Mouse (Mus musculus) adrenal gland, adult 2 months (tissue): ENCODE measurements around the gene Hmgb1. TPM values are rescaled to one million over a fixed set of nuclear protein-coding genes. Genes with fewer than 3 reads are reported as not detected.

Source experiments
- DNase-seq: peaks from one replicate; pipeline ENCODE4 v3.0.0; 2021
- polyA plus RNA-seq: library from polyadenylated mRNA; depleted of rRNA; stranded (reverse); fragments of >200 nt; gene quantifications from 2 replicates; pipeline ENCODE4 v1.2.3, GENCODE M21; 2012
- total RNA-seq, 2 experiments: library from RNA; stranded (reverse); gene quantifications; 2 replicates each; pipeline ENCODE4 v1.2.3; 2021

Gene Hmgb1
- total and polyA plus RNA-seq, 3 experiments = 7.5 to 135 (median 128) TPM

DNA sequence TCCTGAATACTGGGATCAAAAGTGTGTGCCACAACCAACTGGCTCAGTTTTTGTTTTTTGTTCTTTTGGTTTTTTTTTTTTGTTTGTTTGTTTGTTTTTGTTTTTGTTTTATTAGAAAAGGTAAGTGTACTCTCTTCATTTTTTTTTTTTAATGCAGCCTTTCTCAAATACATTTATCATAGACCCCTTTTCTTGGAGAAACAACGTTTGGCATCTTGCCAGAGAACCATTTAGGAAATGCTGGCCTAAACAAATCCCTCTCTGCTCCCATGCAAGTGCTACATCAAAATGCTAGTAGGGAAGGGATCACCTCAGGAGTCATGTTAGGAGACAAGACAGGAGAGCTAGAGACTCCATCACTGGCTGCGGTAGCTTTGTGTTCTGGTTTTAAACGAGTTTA is 76.7 kb downstream of the Hmgb1 start:
- DNase-seq = no peak

DNA sequence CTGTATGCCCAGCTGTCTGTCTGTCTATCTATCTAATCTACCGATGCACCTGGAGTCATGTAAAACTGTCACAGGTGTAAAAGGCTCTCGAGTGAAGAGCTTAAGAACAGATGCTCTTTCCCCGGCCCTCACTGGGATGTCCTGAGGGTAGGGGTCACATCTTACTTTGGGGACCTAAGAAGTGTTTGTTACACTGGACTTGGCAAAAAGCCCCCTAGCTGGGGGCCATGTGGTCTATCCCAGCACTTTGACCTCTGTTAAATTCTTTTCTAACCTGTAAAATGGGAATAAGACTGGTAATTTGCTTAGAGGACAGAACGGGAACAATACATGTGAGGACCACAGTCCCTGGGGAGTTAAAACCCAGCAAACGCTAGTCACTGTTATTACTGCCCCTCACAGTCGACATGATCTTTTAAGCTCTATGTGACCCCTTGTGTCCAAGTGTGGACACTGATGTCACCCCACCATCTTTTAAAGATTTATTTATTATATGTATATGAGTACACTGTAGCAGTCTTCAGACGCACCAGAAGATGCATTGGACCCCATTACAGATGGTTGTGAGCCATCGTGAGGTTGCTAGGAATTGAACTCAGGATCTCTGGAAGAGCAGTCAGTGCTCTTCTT is 80.1 kb downstream of the Hmgb1 start:
- DNase-seq = no peak

DNA sequence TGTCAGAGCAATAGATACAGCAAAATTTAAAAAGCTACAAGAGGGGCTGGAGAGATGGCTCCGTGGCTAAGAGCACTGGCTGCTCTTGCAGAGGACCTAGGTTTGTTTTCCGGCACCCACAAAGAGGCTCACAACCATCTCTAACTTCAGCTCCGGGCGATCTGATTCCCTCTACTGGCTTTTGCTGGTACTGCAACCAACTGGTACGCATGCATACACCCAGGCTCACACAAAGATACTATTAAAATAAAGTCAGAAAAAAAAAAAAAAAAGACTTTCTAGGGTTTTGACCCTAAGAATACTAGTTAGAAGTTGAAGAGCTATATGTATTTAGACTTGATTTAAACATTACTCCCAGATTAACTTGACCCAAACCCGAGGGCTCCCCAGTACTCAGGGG is 82.4 kb downstream of the Hmgb1 start:
- DNase-seq = no peak

DNA sequence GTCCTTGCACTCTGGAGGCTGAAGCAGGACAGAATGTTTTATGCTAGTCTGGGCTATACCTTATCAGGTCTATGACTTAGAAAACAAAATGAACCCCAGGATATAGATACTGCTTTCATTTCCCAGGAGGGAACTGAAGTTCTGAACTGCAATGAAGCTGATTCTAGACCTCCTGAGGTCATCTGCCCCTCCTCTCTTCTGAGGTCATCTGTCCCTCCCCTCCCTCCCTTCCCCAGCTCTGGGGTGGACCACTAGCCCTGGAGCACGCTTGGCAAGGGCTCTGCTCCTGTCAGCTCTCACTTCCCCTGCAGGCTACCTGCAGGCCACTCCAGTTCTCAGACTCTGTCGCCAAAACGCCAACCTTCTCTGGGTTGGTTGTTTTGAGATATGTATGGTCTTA is 84.2 kb downstream of the Hmgb1 start:
- no peak for DNase-seq

DNA sequence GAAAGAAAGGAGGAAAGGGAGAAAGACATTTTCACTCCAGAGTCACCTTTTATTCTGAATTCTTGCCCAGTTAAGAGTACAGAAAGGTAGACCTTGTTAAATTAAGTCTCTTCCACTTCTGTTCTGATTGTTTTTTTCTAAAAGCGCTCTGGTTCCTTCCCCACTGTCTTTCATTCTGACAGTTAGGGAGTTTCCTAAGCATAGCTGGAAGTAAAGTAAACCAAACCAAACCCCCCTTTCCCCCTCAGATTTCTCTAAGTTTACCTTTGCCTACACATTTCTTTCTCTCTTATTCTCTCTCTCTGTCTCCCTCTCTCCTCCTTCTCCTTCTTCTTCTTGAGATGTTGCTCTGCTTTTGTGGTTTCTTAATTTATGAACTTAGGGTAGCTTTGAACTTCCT is 85.3 kb downstream of the Hmgb1 start:
- no peak for DNase-seq

DNA sequence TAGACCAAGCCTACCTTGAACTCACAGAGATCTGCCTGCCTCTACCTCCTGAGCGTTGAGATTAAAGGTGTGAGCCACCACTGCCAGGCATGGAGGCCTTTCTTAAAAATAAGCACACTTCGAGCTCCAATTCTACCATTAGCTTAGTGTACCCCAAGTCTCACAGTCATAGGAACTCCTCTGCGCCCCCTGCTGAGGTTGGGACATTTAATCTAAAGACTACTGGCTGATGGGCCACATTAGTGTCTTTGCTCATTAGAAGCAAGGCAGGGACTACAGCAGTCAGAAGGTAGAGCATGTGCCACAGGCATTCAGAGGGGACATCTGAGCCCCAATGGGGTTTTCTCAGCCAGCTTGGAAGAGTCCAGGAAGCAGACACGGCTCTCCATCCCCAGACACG is 86.4 kb downstream of the Hmgb1 start:
- no peak for DNase-seq

DNA sequence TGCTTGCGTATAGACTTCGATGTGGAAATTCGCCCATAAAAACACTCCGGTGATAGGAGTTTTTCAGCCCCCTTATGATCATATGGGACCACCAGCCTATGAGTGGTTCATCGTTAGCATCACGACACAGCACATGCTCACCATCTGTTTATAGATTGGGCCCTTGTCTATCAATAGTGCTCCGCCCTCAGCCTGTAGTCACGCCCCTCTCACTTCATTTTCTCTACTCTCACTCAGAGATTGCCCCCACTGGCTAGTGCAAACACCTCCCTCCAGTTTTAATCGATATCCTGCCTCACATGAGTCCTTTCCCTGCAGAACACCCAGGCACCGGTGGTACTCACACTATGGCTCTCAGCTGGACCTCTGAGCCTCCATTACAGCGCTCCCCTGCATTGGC is 88.0 kb downstream of the Hmgb1 start:
- no peak for DNase-seq

DNA sequence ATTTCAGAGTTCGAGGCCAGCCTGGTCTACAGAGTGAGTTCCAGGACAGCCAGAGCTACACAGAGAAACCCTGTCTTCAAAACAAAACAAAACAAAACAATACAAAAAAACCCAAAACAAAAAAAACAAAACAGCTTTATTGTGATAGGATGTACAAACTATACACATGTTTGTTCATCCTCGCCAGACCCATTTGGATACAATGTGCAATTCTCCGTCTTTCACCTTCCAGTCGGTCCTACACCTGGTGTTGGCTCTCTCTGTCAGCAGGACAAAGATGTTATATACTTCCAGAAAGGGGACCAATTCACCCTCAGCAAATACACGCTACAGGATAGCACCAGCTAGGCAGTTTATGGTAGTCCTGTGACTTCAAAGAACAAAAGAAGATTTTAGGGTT is 91.4 kb downstream of the Hmgb1 start:
- DNase-seq = no peak

DNA sequence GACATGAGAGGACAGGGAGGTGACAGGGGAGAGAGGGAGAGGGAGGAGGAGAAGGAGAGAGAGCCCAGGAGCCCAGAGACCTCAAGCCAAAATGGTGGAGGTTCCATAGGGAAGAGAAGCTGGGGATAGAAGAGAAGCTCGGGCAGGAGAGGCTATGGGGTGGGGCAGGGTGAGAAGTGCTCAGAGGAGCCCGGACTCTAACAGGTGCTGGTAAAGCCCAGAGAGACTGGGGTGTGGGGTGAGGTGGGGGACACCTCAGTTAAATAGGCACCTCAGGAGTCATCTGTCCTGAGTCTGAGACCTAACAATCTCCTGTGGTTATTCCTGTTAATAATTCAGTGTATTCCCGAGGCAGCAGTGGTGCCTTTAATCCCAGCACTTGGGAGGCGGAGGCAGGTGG is 91.8 kb downstream of the Hmgb1 start:
- no peak for DNase-seq

DNA sequence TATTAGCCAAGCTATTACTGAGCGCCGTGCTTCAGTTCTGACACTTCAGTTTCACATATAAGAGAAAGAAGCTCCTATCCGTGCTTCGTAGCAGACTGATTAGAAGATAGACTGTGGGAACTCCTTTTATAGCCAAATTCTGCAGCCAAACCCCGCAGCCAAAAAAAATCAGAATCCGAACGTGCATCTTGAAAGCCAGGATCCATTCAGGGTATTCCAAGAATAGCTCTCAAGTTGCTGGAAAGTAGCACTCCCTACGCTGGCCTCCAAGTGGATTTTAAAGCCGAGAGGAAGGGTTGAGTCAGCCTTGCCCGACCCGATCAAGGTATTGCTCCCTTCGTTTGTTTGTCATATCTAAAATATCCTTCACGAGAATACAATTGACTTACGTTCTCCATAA is 93.0 kb downstream of the Hmgb1 start:
- no peak for DNase-seq

DNA sequence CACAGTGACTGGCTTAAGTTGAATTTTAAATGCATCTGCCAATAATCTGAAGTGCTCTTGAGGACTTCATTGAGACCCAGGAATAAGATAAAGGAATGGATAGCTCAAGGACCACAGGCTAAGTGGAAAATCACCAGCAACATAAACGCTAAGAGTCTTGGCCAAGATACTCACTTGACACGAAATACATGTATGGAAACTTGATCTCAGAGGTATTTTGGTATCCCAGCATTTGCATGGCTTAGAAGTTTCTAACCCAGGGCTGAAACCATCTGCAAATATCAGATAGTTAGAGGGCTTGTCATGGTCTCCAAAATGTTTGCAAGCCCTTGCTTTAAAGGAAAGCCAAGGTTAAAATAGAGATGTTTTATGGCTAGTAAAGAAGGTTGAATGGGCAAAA is 94.4 kb downstream of the Hmgb1 start:
- no peak for DNase-seq

DNA sequence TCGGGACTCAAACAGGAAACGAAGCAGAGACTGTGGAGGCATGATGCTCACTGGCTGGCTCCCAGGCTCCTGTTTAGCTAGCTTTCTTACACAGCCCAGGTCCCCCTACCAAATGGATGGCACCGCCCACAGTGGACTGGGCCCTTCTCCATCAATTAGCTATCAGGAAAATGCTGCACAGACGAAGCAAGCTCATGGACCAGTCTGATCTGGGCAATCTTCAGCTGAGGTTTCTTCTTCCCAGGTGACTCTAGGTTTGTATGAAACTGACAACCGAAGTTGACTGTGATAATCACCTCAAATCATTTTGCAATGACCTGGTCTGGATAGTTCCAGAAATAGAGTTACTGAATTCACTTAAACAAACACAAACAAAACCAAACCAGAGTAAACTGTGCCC is 94.8 kb downstream of the Hmgb1 start:
- DNase-seq = no peak

DNA sequence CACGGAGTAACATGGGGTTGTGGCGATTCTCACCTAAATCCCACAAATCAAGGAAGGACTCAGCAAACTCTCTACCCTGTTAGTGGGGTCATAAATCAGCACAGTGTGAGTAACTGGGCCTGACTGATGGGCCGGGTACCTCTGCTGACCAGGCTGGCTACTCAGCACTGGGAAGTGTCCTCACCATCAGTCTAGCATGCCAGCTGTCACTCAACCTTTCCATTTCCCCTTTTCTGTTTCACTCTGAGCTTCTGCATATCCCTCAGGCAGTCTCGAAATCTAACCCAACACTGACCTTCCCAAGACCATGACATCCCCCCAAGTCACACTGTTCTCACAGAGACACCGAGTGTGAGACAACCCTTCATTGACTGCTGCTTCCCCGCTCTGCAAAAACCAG is 95.4 kb downstream of the Hmgb1 start:
- no peak for DNase-seq

DNA sequence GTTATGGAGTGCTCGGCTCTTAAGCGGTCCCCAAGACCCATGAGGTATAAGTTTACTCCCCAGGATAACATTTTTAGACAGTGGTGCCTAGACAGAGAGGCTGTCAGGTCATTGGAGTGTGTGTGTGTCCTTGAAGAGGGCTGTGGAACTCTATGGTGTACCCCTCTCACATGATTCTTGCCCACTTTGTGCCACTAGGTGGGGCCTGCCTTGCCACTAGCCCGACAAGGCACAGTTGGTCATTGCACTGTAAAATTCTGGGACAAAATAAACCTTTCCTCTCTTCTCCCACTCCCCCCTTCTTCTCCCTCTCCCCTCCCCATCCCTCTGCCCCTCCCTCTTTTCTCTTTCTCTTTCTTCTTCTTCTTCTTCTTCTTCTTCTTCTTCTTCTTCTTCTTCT is 96.1 kb downstream of the Hmgb1 start:
- no peak for DNase-seq

DNA sequence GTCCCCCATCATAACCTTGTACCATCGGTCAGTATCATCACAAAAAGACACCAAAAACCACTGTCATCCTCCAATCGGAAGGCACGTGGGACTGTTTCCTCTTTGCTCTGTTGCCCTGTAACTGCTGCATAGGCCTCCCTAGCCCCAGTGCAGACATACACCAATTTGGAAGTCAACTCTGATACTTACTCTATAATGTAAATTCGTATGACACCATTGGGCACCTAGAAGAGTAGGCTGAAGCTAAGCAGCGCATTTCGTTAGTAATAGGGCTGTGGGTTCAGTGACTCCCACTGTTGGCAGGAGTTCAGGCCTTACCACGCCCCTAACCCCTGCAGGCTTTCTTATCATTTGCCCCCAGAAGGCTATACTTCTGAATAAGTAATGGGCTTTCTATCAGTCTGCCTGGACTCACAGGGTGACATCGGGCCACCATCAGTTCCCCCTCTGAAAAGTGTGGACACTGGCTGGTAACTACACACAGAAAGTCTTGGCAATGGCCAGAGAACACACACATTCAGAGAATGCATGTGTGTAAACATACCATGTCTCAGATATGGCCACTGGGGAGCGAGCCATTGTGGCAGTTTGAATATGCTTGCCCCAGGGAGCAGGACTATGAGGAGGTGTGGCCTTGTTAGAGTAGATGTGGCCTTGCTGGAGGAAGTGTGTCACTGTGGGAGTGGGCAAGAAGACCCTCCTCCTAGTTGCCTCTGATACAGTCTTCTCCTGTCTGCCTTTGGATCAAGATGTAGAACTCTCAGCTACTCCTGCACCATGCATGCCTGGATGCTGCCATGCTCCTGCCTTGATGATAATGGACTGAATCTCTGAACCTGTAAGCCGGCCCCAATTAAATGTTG is 97.7 kb downstream of the Hmgb1 start:
- DNase-seq = no peak

DNA sequence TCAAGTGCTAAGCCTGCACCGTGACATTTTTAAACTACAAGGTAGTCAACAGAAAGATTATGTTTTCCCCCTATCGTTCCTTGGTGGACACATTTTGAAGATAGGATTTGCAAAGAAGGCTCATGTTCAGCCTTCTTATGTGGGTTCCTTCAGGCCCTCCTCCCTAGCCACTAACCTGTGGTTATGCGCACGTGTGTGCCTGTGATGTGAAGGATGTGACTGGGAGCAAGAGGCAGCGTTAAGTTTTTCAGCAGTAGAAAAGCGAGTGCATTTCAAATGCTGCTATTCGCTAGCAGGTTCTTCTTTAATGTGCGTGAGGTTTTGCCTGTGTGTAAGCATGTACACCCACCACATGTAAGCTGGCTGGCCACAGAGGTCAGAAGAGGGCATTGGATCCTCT is 103.8 kb downstream of the Hmgb1 start:
- DNase-seq = no peak

DNA sequence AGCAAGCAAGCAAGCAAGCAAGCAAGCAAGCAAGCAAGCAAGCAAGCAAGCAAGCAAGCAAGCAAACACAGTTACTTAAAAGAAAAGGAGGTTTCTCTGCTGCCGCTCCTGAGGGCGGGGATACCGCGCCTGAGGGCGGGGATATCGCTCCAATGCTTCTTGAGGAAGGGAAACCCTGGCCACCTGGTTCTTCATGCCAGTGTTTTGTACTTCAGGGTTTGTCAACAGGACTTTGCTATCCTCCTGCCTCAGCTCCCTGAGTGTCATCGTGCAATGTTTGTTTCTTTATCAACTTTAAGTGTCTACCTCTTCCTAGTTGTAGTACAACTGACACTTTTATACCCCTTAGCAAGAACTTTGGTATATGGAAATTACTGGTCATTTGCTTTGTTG is 104.5 kb downstream of the Hmgb1 start:
- DNase-seq = no peak

DNA sequence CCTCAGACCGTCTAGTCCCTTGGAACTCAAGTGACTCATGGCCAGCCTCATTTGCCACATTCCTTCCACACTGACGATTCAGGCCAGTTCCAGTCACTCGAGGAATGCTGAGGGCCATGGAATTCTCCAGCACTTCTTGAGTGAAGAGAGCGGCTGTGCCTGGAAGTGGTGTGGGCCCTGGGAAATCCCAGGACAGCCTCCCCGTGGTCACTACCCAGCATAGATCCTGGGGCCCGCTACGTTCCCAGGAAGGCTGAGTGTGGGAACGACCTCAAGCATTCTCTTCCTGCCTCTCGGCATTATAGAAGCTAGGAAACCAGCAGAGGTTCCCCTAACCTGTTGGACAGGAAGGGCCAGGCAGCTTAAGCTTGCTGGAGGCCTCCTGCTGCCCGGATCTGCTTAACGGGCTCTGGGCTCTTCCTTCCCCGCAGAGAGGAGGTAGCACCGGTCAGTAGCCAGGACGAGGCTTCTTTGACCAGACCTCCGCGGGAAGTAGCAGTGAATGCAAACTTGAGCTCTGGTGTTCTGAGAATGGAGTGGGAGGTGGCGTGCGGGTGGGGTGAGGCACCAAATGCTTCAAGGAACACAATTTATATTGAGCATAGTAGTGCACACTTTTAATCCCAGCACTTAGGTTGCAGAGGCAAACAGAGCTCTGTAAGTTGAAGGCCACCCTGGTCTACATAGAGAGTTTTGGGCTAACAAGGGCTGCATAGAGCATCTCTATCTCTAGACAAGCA is 105.1 kb downstream of the Hmgb1 start:
- peak; percentile 55 for DNase-seq

DNA sequence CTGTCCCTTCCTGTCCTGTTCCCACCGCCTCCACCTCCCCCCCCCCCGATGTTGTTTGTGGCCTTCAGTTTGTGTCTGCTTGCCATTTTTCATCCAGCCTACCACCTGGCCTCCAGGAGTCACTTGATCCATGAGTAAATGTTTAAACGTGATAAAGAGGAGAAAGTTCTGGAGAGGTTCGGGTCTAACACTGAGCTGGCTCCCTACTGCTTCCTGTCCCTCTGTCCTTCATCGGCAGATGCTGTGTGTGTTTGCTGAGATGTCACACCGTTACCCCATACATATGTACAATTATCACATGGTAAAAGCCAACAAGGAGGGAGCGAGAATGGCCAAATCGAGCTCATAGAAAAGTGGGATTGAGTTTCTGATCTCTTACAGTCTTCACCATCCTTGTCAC is 107.2 kb downstream of the Hmgb1 start:
- DNase-seq = no peak

DNA sequence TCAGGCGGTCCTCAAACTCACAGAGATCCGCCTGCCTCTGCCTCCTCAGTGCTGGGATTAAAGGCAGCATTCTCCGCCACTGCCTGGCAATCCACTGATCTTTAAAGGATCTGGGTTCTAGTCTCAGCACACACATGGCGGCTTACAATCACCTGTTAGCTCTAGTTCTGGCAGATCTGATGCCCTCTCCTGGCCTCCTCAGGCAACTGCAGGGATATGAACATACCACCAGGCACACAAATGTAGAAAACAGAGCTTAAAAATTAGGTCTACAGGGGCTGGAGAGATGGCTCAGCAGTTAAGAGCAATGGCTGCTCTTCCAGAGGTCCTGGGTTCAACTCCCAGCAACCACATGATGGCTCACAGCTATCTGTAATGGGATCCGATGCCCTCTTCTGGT is 112.7 kb downstream of the Hmgb1 start:
- DNase-seq = no peak

DNA sequence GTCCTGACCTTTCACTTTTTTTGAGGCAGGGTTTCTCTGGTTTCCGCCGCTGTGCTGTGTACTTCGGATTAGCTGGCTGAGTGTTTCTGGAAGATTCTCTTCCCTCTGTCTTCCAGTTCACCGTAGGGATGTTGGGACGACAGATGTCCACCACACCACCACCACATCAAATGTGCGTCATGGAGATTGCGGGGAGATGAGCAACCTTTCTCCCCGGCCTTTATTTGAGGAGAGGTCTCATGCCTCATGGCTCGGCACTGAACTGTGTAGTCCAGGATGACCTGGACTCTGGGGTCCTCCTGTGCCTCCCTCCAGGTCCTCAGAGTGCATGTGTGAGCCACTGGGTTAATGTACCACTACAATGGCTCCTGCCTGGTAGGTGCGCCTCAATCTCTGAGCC is 115.5 kb downstream of the Hmgb1 start:
- no peak for DNase-seq

DNA sequence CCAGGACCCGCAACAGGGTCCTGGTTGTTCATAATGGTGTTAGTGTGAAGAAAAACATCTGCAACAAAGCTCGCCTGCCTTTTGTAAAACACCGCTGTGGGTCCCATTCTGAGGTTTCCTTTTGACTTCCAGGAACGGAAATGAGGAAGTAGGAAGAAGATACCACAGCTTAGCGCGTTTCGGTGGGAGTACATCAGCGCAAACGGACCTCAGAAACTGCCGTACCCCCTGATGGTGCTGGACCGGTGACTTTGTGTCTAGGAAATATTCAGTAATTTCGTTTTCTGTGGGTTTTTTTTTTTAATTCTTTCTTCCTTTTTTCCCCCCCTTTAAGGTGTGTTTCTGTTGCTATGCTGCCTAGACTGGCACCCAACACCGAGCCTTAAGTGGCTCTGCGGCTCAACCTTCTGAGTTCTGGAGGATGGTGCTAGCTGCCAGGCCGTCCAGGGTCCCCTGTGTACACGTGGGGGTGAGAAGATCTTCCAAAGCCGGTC is 116.0 kb downstream of the Hmgb1 start:
- no peak for DNase-seq

DNA sequence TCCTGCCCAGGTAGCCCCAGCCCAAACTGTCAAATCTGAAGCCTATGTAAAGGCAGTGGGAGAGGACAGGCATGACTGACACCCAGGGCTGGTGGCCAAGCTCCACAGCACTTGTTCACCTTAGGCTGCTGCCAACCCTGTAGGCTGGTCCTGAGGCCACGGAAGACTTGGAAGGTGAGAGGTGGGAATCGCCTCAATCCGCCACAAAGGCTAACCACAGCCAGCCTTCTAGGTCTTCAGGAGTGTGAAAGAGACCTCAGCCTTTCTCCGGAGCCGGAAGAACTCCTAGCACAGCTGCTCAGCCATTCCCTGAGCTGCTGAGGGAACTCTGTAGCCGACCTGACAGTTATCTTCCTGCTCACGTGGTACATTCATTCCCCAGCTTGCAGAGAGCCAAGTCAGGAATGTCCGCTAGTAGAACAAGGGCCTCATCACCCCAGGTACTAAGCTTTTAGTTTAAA is 116.8 kb downstream of the Hmgb1 start:
- DNase-seq = no peak
